Mouse (Mus musculus) intestine, embryonic 14.5 days (tissue): ENCODE results near the gene Mas1. TPM values are rescaled to one million over a fixed set of nuclear protein-coding genes. Genes with fewer than 3 reads are reported as not detected.

Source experiments
- microRNA-seq: library from miRNA; unstranded; fragments of <30 nt; microRNA quantifications from one replicate; pipeline ENCODE4, GENCODE M21; 2016
- polyA plus RNA-seq: library from polyadenylated mRNA; unstranded; fragments of >200 nt; fragmentation: Nextera tagmentation; extraction: Ambion mirVana; gene quantifications from 2 replicates; pipeline ENCODE4 v1.2.1, GENCODE M21; 2014

Gene Mas1
- polyA plus RNA-seq, 1 experiment from 2014 or later: 0.64 TPM

Small RNAs within 50 kb of the gene (microRNA-seq; reads per million reads assigned to microRNA genes)
- not detected for gene Gm24085

Other genes starting within 250 kb of the Mas1 start
- 0.34 TPM in 1 of 2 replicates, not detected in the other for gene Slc22a1, start 192.3 kb downstream of the Mas1 start, polyA plus RNA-seq
- 52.3 and 52.8 TPM in 2 replicates for gene Igf2r, start 98.5 kb downstream of the Mas1 start, polyA plus RNA-seq
- gene Mrgprh, start 7.9 kb upstream of the Mas1 start, polyA plus RNA-seq: not detected in 2 replicates
- gene Pnldc1, start 42.1 kb upstream of the Mas1 start, polyA plus RNA-seq: 0.65 and 1.4 TPM in 2 replicates
- 447 and 471 TPM in 2 replicates for gene Tcp1, start 47.6 kb upstream of the Mas1 start, polyA plus RNA-seq
- 168 TPM in 2 replicates for gene Mrpl18, start 48.2 kb upstream of the Mas1 start, polyA plus RNA-seq
- 0.81 and 1.1 TPM in 2 replicates for gene Acat3, start 72.5 kb upstream of the Mas1 start, polyA plus RNA-seq
- 141 and 151 TPM in 2 replicates for gene Acat2, start 92.6 kb upstream of the Mas1 start, polyA plus RNA-seq
- gene Wtap, start 126.0 kb upstream of the Mas1 start, polyA plus RNA-seq: 121 and 131 TPM in 2 replicates
- gene Sod2, start 138.7 kb upstream of the Mas1 start, polyA plus RNA-seq: 141 and 149 TPM in 2 replicates
- 0.27 TPM in 1 of 2 replicates, not detected in the other for gene Gpr31b, start 184.2 kb upstream of the Mas1 start, polyA plus RNA-seq
- gene Tcp10b, start 193.0 kb upstream of the Mas1 start, polyA plus RNA-seq: 0.09 and 0.31 TPM in 2 replicates